Mouse (Mus musculus): ENCODE measurements around the gene Slc1a3. TPM values are rescaled to one million over a fixed set of nuclear protein-coding genes. Genes with fewer than 3 reads are reported as not detected.

Slc1a3 gene
- polyA plus RNA-seq, 1 experiment from 2014 or later, result 142 TPM

DNA sequence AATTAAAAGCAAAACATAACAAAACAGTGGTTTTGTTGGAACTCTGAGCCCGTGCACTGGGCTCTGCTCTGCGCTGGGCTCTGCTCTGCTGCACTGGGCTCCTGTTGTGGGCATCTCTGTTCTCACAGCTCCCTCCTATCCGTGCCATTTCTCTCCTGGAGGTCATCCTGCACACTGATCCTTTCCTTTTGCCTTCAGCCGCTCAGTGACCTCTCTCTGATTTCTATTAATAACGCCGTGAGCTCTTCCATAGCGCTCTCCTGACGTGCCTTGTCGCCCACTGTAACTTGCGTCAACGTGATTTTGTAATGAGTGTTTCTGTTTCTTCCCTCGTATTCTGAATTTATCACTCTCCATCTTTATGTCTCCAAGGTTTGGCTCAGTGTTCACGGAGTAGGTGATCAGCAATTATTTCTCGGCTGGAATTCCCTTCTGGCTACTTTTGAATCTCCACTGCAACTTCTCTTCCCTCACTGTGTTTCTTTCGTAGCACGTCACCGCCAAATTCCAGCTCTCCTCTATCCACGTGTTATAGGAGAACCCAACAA is 91.0 kb downstream of the Slc1a3 start:
- no peak overlapping the region for H3K9ac ChIP-seq (ENCODE audit: low read depth, low read length)
- WGBS, result 78% methylated on average over 18 of the region's 18 CpGs
- ATAC-seq, result no peak
- H3K27ac ChIP-seq (ENCODE audit: low read length), result no peak overlapping the region
- H3K4me1 ChIP-seq (ENCODE audit: control insufficient read depth, insufficient read depth, low read length), result no peaks in the 10 kb centered on the region
- H3K36me3 ChIP-seq (ENCODE audit: control insufficient read depth, insufficient read depth, low read length), result no peaks in the 10 kb centered on the region
- no peaks in the 10 kb centered on the region for H3K27me3 ChIP-seq (ENCODE audit: control insufficient read depth, insufficient read depth, low read depth, low read length)
- H3K9me3 ChIP-seq (replicated peaks; ENCODE audit: control insufficient read depth, low read length, poor library complexity, severe bottlenecking), result no peaks in the 10 kb centered on the region
- no peak overlapping the region for H3K4me3 ChIP-seq (ENCODE audit: low read depth, low read length)
- no peak overlapping the region for H3K4me2 ChIP-seq (ENCODE audit: low read length)

DNA sequence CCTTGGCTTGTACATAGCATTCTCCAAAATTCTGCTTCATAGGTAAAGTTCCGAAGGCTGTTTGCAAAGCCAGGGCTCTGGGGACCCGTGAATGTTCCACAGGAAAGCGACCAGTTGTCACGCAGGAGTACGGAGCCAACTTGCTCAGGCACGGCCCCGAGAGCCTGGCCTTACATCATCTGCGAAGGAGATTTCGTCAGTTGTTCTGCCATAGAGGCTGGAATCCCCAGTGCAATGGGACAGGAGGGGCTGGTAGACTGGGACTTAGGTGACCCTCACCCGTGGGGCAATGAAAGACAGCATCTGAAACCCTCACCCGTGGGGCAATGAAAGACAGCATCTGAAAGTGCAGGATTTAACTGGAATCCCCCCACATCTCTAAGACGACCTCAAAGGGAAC is 94.3 kb downstream of the Slc1a3 start:
- no peak overlapping the region for H3K4me2 ChIP-seq (ENCODE audit: low read length)
- no peaks in the 10 kb centered on the region for H3K27me3 ChIP-seq (ENCODE audit: control insufficient read depth, insufficient read depth, low read depth, low read length)
- H3K4me1 ChIP-seq (ENCODE audit: control insufficient read depth, insufficient read depth, low read length), result no peaks in the 10 kb centered on the region
- no peaks in the 10 kb centered on the region for H3K9me3 ChIP-seq (replicated peaks; ENCODE audit: control insufficient read depth, low read length, poor library complexity, severe bottlenecking)
- ATAC-seq, result no peak
- H3K9ac ChIP-seq (ENCODE audit: low read depth, low read length), result no peak overlapping the region
- no peaks in the 10 kb centered on the region for H3K36me3 ChIP-seq (ENCODE audit: control insufficient read depth, insufficient read depth, low read length)
- no peak overlapping the region for H3K27ac ChIP-seq (ENCODE audit: low read length)
- H3K4me3 ChIP-seq (ENCODE audit: low read depth, low read length), result no peak overlapping the region
- 83% methylated on average over 12 of the region's 12 CpGs for WGBS

DNA sequence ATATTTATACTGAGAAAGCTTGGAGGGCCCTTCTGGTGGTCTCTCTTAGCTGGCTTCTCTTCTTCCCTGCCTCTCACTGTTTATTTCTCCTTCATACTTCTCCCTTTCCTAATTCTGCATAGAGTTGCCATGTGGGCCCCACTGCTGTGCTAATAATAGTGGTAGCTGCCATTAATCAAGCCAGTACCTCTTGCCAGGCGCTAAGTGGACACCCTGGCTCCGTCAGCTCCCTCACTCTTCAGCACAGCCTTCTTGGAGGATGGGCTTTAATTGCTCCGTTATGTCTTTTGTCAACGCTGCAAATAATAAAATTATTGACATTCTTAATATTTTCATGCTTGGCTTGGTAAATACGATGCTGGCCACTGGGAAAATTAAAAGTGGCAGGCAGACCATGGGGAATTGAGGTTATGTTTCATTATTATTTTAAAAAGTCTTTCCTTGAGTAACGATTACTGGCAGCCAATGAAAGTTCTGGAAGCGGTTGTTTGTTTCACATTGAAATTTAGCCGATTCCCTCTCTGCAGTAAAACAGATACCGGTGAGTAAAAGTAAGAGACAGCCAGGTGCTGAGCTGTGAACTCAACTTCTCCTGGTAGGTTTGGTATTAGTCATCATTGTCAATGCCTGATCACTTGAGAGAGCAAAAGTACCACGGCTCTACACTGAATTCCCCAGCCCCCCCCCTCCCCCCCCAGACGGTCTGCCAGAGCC is 94.9 kb downstream of the Slc1a3 start:
- Histone ChIP-seq H3K36me3 (ENCODE audit: control insufficient read depth, insufficient read depth, low read length) (no peaks in the 10 kb centered on the region), H3K27ac (ENCODE audit: low read length) (no peak overlapping the region), H3K4me2 (ENCODE audit: low read length) (no peak overlapping the region), H3K27me3 (ENCODE audit: control insufficient read depth, insufficient read depth, low read depth, low read length) (no peaks in the 10 kb centered on the region), H3K9ac (ENCODE audit: low read depth, low read length) (no peak overlapping the region), H3K4me1 (ENCODE audit: control insufficient read depth, insufficient read depth, low read length) (no peaks in the 10 kb centered on the region), H3K4me3 (ENCODE audit: low read depth, low read length) (no peak overlapping the region), H3K9me3 (replicated peaks; ENCODE audit: control insufficient read depth, low read length, poor library complexity, severe bottlenecking) (no peaks in the 10 kb centered on the region)
- no peak for ATAC-seq
- WGBS, result 85% methylated on average over 11 of the region's 11 CpGs

DNA sequence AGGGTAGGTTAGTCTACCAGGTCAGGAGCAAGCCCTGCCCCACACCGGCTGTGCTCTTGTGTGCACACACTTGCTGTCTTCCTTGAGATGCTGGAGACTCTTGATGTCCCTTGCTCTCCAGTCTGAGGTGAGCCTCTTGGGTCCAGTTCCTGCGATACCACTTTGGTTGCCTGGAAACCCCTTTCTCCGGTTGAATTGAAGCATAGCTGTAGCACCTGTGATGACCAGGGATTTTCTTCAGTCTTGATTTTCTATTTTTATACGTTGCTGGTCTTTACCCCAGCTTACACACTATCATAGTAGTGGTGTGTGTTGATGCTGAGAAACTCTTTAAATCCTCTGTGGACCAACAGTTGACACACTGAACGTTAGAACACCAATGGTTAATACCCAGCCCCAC is 95.9 kb downstream of the Slc1a3 start:
- no peak for ATAC-seq
- Histone ChIP-seq H3K4me3 (ENCODE audit: low read depth, low read length) (no peak overlapping the region), H3K9me3 (replicated peaks; ENCODE audit: control insufficient read depth, low read length, poor library complexity, severe bottlenecking) (no peaks in the 10 kb centered on the region), H3K9ac (ENCODE audit: low read depth, low read length) (no peak overlapping the region), H3K4me1 (ENCODE audit: control insufficient read depth, insufficient read depth, low read length) (no peaks in the 10 kb centered on the region), H3K27ac (ENCODE audit: low read length) (no peak overlapping the region), H3K4me2 (ENCODE audit: low read length) (no peak overlapping the region), H3K27me3 (ENCODE audit: control insufficient read depth, insufficient read depth, low read depth, low read length) (no peaks in the 10 kb centered on the region), H3K36me3 (ENCODE audit: control insufficient read depth, insufficient read depth, low read length) (no peaks in the 10 kb centered on the region)
- WGBS, result 84% methylated on average over 5 of the region's 5 CpGs

DNA sequence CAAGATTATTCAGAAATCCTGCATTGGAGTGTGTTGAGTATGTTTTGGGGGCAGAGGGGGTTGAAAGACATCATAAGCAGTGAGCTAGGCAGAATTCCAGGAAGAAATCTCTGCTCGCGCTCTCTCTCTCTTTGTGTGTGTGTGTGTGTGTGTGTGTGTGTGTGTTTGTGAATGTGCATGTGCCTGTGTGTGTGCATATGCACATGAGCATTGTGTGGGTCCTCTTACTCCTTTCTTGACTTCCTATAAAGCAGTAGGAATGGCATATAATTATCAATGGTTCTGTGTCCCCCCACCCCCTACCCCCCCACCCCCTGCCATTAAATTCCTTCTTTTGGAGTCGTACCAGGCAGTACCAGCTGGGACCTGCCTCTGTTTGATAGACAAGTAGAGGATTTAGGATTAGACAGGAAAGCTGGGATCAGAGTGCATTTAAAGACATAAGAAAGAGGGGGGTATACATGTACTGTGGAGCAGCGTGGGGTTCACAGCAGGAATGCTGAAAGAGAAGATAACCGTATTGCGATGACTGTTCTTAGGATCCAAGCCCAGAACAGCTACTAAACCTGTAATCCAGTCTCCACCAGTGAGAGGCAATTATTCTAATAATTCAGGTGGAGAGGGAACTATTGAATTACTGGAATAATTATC is 104.9 kb downstream of the Slc1a3 start:
- 31% methylated on average over 6 of the region's 6 CpGs for WGBS

DNA sequence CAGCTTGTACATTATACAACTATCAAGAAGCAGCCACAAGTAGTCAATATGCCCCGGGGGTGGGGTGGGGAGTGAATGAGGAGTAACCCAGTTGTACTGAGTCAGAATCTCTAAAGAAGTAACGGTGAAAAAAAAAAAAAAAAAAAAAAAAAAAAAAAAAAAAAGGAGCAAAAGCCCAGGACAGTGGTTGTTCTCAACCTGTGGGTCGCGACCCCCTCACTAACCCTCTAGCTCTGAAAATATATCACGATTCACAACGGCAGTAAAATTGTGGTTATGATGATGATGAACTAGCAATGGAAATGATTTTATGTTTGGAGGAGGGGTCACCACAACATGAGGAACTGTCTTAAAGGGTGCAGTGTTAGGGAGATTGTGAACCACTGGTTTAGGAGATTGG is 108.2 kb downstream of the Slc1a3 start:
- H3K27me3 ChIP-seq (ENCODE audit: control insufficient read depth, insufficient read depth, low read depth, low read length), result no peaks in the 10 kb centered on the region; the same call in 1 of the 2 replicates
- H3K9me3 ChIP-seq (replicated peaks; ENCODE audit: control insufficient read depth, low read length, poor library complexity, severe bottlenecking), result no peaks in the 10 kb centered on the region
- no peak overlapping the region for H3K27ac ChIP-seq (ENCODE audit: low read length)
- no peaks in the 10 kb centered on the region for H3K4me1 ChIP-seq (ENCODE audit: control insufficient read depth, insufficient read depth, low read length)
- no peak overlapping the region for H3K4me3 ChIP-seq (ENCODE audit: low read depth, low read length)
- no peak overlapping the region for H3K9ac ChIP-seq (ENCODE audit: low read depth, low read length)
- no peak for ATAC-seq
- no peak overlapping the region for H3K4me2 ChIP-seq (ENCODE audit: low read length)
- no peaks in the 10 kb centered on the region for H3K36me3 ChIP-seq (ENCODE audit: control insufficient read depth, insufficient read depth, low read length)
- WGBS, result 89% methylated on average over 6 of the region's 6 CpGs

More for the DNA sequence above, 104.9 kb downstream of the Slc1a3 start:
- Histone ChIP-seq H3K9ac (ENCODE audit: low read depth, low read length) (no peak overlapping the region), H3K36me3 (ENCODE audit: control insufficient read depth, insufficient read depth, low read length) (no peaks in the 10 kb centered on the region), H3K4me3 (ENCODE audit: low read depth, low read length) (no peak overlapping the region), H3K27me3 (ENCODE audit: control insufficient read depth, insufficient read depth, low read depth, low read length) (no peaks in the 10 kb centered on the region; the same call in 1 of the 2 replicates), H3K9me3 (replicated peaks; ENCODE audit: control insufficient read depth, low read length, poor library complexity, severe bottlenecking) (no peaks in the 10 kb centered on the region), H3K27ac (ENCODE audit: low read length) (no peak overlapping the region), H3K4me2 (ENCODE audit: low read length) (no peak overlapping the region), H3K4me1 (ENCODE audit: control insufficient read depth, insufficient read depth, low read length) (no peaks in the 10 kb centered on the region)
- peak; percentile 92 for ATAC-seq

DNA sequence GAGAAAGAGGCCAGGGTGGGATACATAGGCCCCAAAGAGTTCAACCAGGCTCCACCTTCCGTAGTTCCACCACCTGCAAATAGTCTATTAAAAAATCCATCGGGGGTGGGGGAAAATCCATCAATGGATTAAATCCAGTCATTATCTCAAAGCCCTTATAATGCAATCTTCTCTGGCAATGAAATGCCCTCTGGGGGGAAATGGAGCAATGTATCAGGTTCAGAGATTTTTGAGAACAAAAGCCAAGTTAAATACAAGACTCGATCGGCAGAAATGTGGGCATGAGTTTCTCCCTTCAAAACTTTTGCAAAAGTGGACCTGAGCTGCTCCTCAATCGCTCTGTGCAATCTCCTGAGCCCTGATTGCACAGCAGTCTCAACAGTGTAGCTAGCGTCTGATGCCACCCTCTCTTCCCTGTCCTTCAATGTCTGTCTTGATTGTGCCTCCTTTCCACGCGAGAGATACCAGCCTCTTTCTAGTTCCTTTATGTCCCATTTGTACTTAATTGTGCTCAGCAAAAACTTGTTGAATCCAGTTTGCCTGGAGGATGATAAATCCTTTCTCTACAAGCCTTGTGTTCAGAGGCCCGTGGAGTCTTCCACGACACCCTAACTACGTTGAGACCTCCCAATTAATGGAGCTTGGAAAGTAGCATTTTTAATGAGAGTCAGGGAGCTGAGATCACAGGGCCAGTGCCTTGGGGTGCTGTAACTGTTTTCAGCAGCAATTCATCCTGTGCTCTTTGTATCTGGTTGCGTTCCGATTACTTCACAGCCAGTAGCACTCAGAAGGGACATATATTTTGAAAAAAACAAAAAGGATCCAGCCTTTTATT is 109.0 kb downstream of the Slc1a3 start:
- Histone ChIP-seq H3K4me1 (ENCODE audit: control insufficient read depth, insufficient read depth, low read length) (no peaks in the 10 kb centered on the region), H3K27me3 (ENCODE audit: control insufficient read depth, insufficient read depth, low read depth, low read length) (no peaks in the 10 kb centered on the region), H3K4me2 (ENCODE audit: low read length) (no peak overlapping the region), H3K9ac (ENCODE audit: low read depth, low read length) (no peak overlapping the region), H3K9me3 (replicated peaks; ENCODE audit: control insufficient read depth, low read length, poor library complexity, severe bottlenecking) (no peaks in the 10 kb centered on the region), H3K36me3 (ENCODE audit: control insufficient read depth, insufficient read depth, low read length) (no peaks in the 10 kb centered on the region), H3K4me3 (ENCODE audit: low read depth, low read length) (no peak overlapping the region), H3K27ac (ENCODE audit: low read length) (no peak overlapping the region)
- no peak for ATAC-seq
- WGBS, result 62% methylated on average over 13 of the region's 13 CpGs

DNA sequence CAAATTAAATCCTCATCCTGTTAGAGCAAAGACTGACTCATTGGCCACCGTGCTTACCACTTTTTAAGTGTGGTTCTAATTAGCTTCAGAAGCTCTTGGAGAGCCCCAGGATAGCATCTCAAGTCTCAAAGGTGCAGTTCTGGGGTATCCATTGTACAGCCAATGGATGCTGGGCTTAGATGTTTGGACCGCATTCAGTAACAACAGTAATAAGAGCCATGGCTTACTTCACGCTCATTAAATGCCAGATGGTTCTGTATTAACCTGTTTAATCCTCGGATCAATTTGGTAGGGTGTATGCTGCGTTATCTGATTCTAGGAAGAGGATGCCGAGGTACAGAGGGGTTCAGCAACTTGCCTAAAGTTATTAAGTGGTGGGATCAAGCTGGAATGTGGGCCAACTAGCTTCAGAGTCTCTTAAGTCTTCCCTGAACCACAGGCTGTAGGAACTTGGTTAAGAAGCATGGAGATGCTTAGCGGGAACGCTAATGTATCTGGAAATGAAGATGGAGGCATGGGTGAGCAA is 114.1 kb downstream of the Slc1a3 start:
- Histone ChIP-seq H3K9me3 (replicated peaks; ENCODE audit: control insufficient read depth, low read length, poor library complexity, severe bottlenecking) (no peaks in the 10 kb centered on the region), H3K27me3 (ENCODE audit: control insufficient read depth, insufficient read depth, low read depth, low read length) (no peaks in the 10 kb centered on the region), H3K4me1 (ENCODE audit: control insufficient read depth, insufficient read depth, low read length) (no peaks in the 10 kb centered on the region), H3K27ac (ENCODE audit: low read length) (no peak overlapping the region), H3K9ac (ENCODE audit: low read depth, low read length) (no peak overlapping the region), H3K4me3 (ENCODE audit: low read depth, low read length) (no peak overlapping the region), H3K36me3 (ENCODE audit: control insufficient read depth, insufficient read depth, low read length) (no peaks in the 10 kb centered on the region), H3K4me2 (ENCODE audit: low read length) (no peak overlapping the region)
- no peak for ATAC-seq
- 84% methylated on average over 8 of the region's 8 CpGs for WGBS
